Mouse (Mus musculus): ENCODE results near the gene Parvg.

GRCm38 (mm10) chr15:84384066-84384465 lies 60.2 kb downstream of the Parvg start:
- TF ChIP-seq CTCF (IDR thresholded peaks at IDR 0.05; ENCODE audit: control insufficient read depth, insufficient read depth, insufficient replicate concordance, low read depth, low read length) (no peak), POLR2A (IDR thresholded peaks at IDR 0.05; ENCODE audit: control insufficient read depth, low read depth, low read length) (no peak)

Data from testis, adult 2 months (tissue).